Mouse (Mus musculus) gastrocnemius, adult 18-20 months (tissue): ENCODE results near the gene Vmn1r185. TPM values are rescaled to one million over a fixed set of nuclear protein-coding genes. Genes with fewer than 3 reads are reported as not detected.
"Not testable (repeated sequence)": the region's sequence is repeated elsewhere in the genome, so short reads cannot be mapped to it uniquely, and the experiment has no call there.

Experiments
- DNase-seq: peaks from one replicate; pipeline ENCODE4 v3.0.0; 2021; ENCODE audit warnings: low spot score
- long read RNA-seq, 2 experiments: library from polyadenylated mRNA; stranded (forward); transcript quantifications; one replicate each; pipeline ENCODE4 v2.0.0; 2021
- total RNA-seq, 2 experiments: library from RNA; stranded (reverse); gene quantifications; 2 replicates each; pipeline ENCODE4 v1.2.3; 2021

Gene Vmn1r185
- total RNA-seq = not detected
- long read RNA-seq, experiment 1 = 0 reads
- long read RNA-seq, experiment 2 = 0 reads

DNA sequence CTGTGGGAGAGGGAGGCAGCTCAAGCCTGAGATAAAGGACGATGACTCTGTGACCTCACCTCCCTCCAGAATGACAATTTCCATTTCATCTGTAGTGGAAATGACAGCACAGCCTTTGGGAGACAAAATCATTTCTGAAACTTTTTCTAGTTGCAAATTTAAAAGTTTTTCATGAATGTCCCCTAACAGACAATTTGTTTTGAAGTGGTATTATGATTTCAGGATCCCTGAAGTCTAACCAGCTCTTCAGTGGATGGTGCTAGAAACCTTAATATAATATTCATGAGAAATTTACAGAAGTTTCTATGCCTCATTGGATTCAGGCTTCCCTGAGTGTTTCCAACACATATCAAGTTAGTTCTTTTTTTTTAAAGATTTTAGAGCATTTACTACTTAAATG, at the start of gene Vmn1r185:
Gene Vmn1r185 (minus strand): TSS at position 101 of the 400 bp plus-strand sequence.
- DNase-seq = not testable (repeated sequence)

DNA sequence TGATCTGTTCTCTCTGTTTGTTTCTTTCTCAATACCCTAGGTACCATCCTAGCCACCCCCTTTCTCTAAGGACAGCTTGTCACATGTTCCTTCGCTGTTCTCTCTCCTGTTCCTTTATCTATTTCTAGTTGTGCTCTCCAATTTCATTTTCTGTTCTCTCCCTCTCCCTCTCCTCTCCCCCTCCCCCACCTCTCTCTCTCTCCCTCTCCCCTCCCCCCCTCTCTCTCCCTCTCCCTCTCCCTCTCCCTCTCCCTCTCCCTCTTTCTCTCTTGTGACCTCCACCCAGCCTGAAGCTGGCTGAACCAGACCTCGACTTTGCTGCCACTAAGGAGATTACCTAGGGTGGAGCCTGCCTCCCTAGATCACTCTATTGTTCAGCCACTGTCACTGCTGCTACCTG, 49.2 kb upstream of the Vmn1r185 start:
- not testable (repeated sequence) for DNase-seq

DNA sequence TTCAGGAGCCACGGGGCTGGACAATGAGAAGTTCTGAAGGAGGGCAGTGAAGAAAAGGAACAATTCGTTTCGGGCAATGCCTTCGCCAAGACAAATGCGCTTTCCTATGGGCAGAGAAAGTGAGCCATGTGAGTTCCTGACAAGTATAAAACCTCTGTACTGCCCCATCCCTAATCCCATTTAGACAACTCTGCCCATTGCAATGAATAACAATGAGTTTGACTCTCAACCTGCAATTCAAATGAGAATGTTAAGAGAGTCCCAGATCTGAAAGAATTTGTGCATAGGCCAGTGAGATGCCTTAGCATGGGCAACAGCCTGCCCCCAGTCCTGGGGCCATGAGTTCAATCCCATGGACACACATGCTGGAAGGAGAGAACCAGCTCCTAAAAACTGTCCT, 47.7 kb upstream of the Vmn1r185 start:
- no peak for DNase-seq

DNA sequence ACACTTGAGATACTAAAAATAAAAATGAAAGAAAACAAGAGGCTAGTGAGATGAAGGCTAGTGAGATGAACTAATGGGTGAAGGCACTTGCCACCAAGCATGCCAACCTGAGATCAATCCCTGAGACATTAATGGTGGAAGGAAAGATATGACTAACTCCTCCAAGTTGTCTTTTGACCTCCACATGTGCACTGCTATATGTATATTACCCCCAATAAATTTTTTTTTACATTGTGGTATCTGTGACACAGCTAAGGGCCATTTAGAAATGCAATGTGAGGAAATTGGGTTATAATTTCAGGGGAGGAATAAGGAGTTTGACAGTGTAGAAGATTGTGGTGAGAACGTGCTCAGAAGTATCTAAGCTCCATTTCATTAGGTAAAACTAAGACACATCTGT, 28.5 kb downstream of the Vmn1r185 start:
- DNase-seq = no peak

DNA sequence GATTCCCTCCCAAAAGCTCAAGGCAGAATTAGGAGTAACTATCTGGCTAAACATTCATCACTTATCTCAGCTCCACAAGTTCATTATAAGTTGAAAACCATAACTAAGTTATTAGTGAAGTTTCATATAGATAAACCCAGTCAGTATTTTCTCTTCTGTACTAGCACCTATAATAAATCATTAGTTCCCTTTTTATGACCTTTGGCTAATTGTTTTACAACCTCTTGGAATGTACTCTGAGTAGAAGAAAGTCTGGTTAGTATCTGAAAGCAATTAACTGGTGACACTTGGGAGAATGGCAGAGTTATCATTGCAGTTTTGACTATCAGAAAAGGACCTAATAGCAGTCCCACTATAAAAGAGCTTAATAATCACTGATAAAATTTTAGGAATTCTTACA, 29.2 kb downstream of the Vmn1r185 start:
- no peak for DNase-seq

Other genes starting within 250 kb of the Vmn1r185 start
- not detected for gene Nlrp9c, start 214.8 kb downstream of the Vmn1r185 start, total RNA-seq
- not detected for gene Nlrp4a, start 183.4 kb downstream of the Vmn1r185 start, total RNA-seq
- not detected for gene Nlrp9a, start 83.4 kb downstream of the Vmn1r185 start, total RNA-seq
- not detected for gene Cyp2b23, start 68.0 kb upstream of the Vmn1r185 start, total RNA-seq
- gene Cyp2b19, start 138.7 kb upstream of the Vmn1r185 start, total RNA-seq = not detected
- gene Cyp2g1, start 190.4 kb upstream of the Vmn1r185 start, total RNA-seq = not detected
- gene Cyp2a5, start 216.8 kb upstream of the Vmn1r185 start, total RNA-seq = not detected